Mouse (Mus musculus): ENCODE measurements around the gene Acacb. TPM values are rescaled to one million over a fixed set of nuclear protein-coding genes. Genes with fewer than 3 reads are reported as not detected.

Gene Acacb
- polyA plus RNA-seq, 1 experiment from 2014 or later = 1.6 TPM

DNA sequence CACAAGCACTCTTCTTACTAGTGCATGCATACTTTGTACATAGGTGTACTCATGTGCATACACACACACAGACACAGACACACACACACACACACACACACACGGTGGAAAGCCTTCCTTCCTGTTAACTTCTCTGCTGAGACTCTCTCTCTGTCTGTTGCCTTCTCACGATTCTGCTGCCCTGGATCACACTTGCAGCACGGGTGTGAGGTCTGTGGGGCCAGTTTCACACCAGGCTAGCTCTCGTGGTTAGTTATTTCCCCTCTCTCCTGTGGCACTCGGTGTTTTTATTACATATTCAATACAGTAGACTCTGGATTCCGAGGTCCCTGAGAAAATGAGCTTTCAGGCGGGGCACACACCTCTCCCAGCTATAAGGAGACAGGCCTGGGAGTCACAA lies 29.7 kb upstream of the Acacb start:
- ATAC-seq (ENCODE audit: low FRiP score) (no peak), DNase-seq (ENCODE audit: low spot score) (no peak)
- no peak overlapping the region for H3K4me3 ChIP-seq (ENCODE audit: low read depth, low read length)
- H3K9me3 ChIP-seq (ENCODE audit: control insufficient read depth, low read length) = no peaks in the 10 kb centered on the region
- WGBS = 88% methylated on average over 7 of the region's 7 CpGs
- H3K9ac ChIP-seq (ENCODE audit: low read depth, low read length) = no peak overlapping the region
- H3K4me2 ChIP-seq (replicated peaks; ENCODE audit: low read depth, low read length) = no peak overlapping the region
- H3K27ac ChIP-seq (ENCODE audit: low read depth, low read length) = no peak overlapping the region
- H3K27me3 ChIP-seq (ENCODE audit: control insufficient read depth, insufficient read depth, low read length) = no peaks in the 10 kb centered on the region
- no peaks in the 10 kb centered on the region for H3K4me1 ChIP-seq (replicated peaks; ENCODE audit: control insufficient read depth, insufficient read depth, low read length)
- 0 out of 2 replicates have a peak, but pooled peaks cover 4% of the 10 kb centered on the region for H3K36me3 ChIP-seq (ENCODE audit: control insufficient read depth, insufficient read depth, low read length)

DNA sequence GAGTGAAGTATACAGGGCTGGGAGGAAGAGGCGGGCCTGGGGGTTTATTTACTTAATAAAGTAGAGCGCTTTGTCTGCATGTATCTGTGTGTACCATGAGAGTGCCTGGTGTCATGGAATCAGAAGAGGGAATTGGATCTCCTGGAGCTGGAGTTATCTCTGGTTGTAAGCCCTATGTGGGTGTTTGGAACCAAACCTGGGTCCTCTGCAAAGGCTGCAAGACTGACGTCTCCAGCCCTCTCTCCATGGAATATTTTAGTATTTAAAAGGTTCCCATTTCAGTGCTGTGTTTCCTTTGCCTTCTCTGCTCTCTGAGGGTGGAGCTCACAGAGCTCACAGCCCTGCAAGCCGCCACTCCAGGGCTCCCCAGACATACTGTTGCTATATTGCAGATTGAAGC lies 26.5 kb upstream of the Acacb start:
- Histone ChIP-seq H3K27me3 (ENCODE audit: control insufficient read depth, insufficient read depth, low read length) (no peaks in the 10 kb centered on the region), H3K9ac (ENCODE audit: low read depth, low read length) (no peak overlapping the region), H3K27ac (ENCODE audit: low read depth, low read length) (no peak overlapping the region), H3K9me3 (ENCODE audit: control insufficient read depth, low read length) (no peaks in the 10 kb centered on the region), H3K36me3 (ENCODE audit: control insufficient read depth, insufficient read depth, low read length) (peaks cover 11% of the 10 kb centered on the region; the same call in 1 of the 2 replicates), H3K4me3 (ENCODE audit: low read depth, low read length) (no peak overlapping the region), H3K4me1 (replicated peaks; ENCODE audit: control insufficient read depth, insufficient read depth, low read length) (no peaks in the 10 kb centered on the region), H3K4me2 (replicated peaks; ENCODE audit: low read depth, low read length) (no peak overlapping the region)
- 93% methylated on average over 4 of the region's 4 CpGs for WGBS
- ATAC-seq (ENCODE audit: low FRiP score) (no peak), DNase-seq (ENCODE audit: low spot score) (no peak)

GRCm38 (mm10) chr5:114126008-114126407 lies 20.3 kb upstream of the Acacb start:
- H3K27me3 ChIP-seq (ENCODE audit: control insufficient read depth, insufficient read depth, low read length) = no peaks in the 10 kb centered on the region
- H3K27ac ChIP-seq (ENCODE audit: low read depth, low read length) = no peak overlapping the region
- WGBS = 95% methylated on average over 3 of the region's 3 CpGs
- ATAC-seq (ENCODE audit: low FRiP score) (no peak), DNase-seq (ENCODE audit: low spot score) (no peak)
- 0 out of 2 replicates have a peak, but pooled peaks cover 2% of the 10 kb centered on the region for H3K4me1 ChIP-seq (replicated peaks; ENCODE audit: control insufficient read depth, insufficient read depth, low read length)
- peaks cover 8% of the 10 kb centered on the region; the same call in 1 of the 2 replicates for H3K36me3 ChIP-seq (ENCODE audit: control insufficient read depth, insufficient read depth, low read length)
- no peaks in the 10 kb centered on the region for H3K9me3 ChIP-seq (ENCODE audit: control insufficient read depth, low read length)
- no peak overlapping the region for H3K4me2 ChIP-seq (replicated peaks; ENCODE audit: low read depth, low read length)
- no peak overlapping the region for H3K9ac ChIP-seq (ENCODE audit: low read depth, low read length)
- no peak overlapping the region for H3K4me3 ChIP-seq (ENCODE audit: low read depth, low read length)

GRCm38 (mm10) chr5:114126499-114127244 lies 19.7 kb upstream of the Acacb start:
- H3K36me3 ChIP-seq (ENCODE audit: control insufficient read depth, insufficient read depth, low read length) = peaks cover 8% of the 10 kb centered on the region; the same call in 1 of the 2 replicates
- ATAC-seq (ENCODE audit: low FRiP score) (no peak), DNase-seq (ENCODE audit: low spot score) (no peak)
- peak overlapping the region; percentile 91 for H3K4me2 ChIP-seq (replicated peaks; ENCODE audit: low read depth, low read length)
- 0 out of 2 replicates have a peak, but pooled peaks cover 2% of the 10 kb centered on the region for H3K4me1 ChIP-seq (replicated peaks; ENCODE audit: control insufficient read depth, insufficient read depth, low read length)
- H3K27me3 ChIP-seq (ENCODE audit: control insufficient read depth, insufficient read depth, low read length) = no peaks in the 10 kb centered on the region
- WGBS = 82% methylated on average over 7 of the region's 7 CpGs
- H3K27ac ChIP-seq (ENCODE audit: low read depth, low read length) = no peak overlapping the region
- no peaks in the 10 kb centered on the region for H3K9me3 ChIP-seq (ENCODE audit: control insufficient read depth, low read length)
- no peak overlapping the region; the same call in 1 of the 2 replicates for H3K4me3 ChIP-seq (ENCODE audit: low read depth, low read length)
- no peak overlapping the region for H3K9ac ChIP-seq (ENCODE audit: low read depth, low read length)

DNA sequence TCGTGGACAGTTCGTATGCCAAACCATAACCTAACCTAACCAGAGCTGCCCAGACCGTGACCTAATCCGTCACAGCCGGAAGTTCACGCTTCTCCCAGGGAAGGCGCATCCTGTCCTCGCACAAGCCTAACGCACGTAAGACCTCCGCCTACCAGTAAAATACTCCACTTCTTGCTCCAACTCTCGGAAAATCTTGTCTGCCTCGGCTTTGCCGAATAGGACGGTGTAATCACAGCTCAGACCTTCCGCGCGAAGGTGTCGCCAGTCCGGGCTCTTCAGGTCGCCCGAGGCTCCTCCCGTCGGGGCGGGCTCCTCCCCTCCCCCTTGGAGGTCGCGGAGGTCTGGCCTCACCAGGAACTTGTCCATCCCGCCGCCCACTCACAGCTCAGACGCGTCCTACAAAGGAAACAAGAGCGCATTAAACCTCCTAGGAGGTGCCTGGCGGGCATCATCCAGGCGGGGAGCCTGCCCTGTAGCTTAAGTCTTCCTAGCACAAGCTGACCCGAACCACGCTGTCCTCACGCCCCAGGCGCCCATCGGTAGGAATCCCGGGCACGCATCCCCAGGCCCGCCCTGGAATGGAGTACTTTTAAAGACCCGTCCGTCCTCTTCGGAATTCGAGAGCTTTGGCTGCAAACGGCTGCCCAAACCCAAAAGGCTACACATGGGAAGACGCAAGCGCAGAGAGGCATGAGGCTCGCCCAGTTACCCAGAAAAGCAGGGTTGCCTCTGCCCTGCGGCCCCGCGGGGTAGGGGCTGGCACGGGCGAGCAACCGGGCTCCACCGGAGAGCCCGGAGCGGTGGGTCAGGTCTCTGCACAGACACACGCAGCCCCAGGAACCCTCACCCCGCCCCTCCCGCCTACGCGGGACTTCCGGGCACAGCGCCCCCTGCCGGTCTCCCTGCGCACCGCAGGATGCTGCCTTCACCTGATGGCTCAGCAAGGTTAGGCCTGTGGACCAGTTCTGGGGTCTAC lies 18.7 kb upstream of the Acacb start, which contains the start of gene Alkbh2:
Gene Alkbh2, minus strand, starts transcription at position 845 of the 976 bp plus-strand sequence.
- Histone ChIP-seq H3K9ac (ENCODE audit: low read depth, low read length) (peak within 1 kb of the TSS; percentile 73), H3K27ac (ENCODE audit: low read depth, low read length) (peak within 1 kb of the TSS; percentile 83), H3K4me2 (replicated peaks; ENCODE audit: low read depth, low read length) (peak within 1 kb of the TSS; percentile 91), H3K27me3 (ENCODE audit: control insufficient read depth, insufficient read depth, low read length) (no peaks in the 10 kb centered on the region), H3K4me3 (ENCODE audit: low read depth, low read length) (peak within 1 kb of the TSS; percentile 59), H3K36me3 (ENCODE audit: control insufficient read depth, insufficient read depth, low read length) (peaks cover 4% of the 10 kb centered on the region; the same call in 1 of the 2 replicates), H3K4me1 (replicated peaks; ENCODE audit: control insufficient read depth, insufficient read depth, low read length) (0 out of 2 replicates have a peak, but pooled peaks cover 2% of the 10 kb centered on the region), H3K9me3 (ENCODE audit: control insufficient read depth, low read length) (no peaks in the 10 kb centered on the region)
- peak; percentile 46 for ATAC-seq (ENCODE audit: low FRiP score)
- WGBS = under 1% methylated on average over 69 of the region's 69 CpGs
- DNase-seq (ENCODE audit: low spot score) = peak; percentile 96

DNA sequence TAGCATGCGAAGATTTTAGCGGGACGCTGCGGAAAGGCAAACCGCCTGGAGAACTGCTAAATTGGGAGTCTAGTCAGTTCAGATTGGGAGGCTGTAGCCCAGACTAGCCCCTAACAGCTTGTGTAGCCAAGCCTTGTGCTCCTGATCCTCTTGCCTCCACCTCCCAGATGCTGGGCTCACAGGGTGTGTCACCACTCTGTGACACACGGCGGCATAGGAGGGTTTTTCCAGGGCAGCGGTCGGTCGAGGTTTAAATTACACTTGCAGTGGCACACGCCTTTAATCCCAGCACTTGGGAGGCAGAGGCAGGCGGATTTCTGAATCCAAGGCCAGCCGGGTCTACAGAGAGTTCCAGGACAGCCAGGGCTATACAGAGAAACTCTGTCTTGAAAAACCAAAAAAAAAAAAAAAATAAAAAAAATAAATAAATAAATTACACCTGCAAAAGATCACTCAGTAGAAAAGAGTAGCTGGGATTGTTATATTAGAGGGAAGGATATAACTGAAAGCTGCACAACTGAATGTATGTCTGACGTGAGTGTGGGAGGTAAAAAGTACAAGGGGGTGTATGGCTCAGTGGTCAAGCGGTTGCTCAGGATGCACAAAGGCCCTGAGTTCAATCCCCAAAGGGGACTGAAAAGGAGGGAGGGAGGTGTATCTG lies 16.7 kb upstream of the Acacb start:
- no peak overlapping the region for H3K9ac ChIP-seq (ENCODE audit: low read depth, low read length)

DNA sequence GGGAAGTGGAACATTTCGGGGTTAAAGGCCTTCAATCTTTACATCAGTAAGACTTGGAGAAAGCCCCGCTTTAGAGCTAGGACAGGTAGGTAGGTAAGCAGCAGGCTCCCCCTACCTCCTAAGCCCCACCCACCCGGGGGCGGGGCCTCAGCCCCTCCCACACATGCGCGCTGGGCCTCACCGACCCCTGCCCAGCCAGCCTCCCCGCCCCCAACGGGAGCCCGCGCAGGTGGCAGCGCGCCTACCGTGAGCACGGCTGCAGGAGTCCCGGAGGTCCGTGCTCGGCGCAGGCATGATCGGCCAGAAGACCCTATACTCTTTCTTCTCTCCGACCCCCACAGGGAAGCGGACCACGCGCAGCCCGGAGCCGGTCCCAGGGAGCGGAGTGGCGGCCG lies 16.1 kb upstream of the Acacb start, which contains the start of gene Ung:
Gene Ung, plus strand, starts transcription at position 176 of the 395 bp plus-strand sequence.
- WGBS = 1% methylated on average over 20 of the region's 29 CpGs
- Histone ChIP-seq H3K4me1 (replicated peaks; ENCODE audit: control insufficient read depth, insufficient read depth, low read length) (0 out of 2 replicates have a peak, but pooled peaks cover 2% of the 10 kb centered on the region), H3K27me3 (ENCODE audit: control insufficient read depth, insufficient read depth, low read length) (no peaks in the 10 kb centered on the region), H3K4me2 (replicated peaks; ENCODE audit: low read depth, low read length) (peak within 1 kb of the TSS; percentile 99), H3K36me3 (ENCODE audit: control insufficient read depth, insufficient read depth, low read length) (no peaks in the 10 kb centered on the region), H3K9ac (ENCODE audit: low read depth, low read length) (peak within 1 kb of the TSS; percentile 54), H3K4me3 (ENCODE audit: low read depth, low read length) (peak within 1 kb of the TSS; percentile 81), H3K27ac (ENCODE audit: low read depth, low read length) (peak within 1 kb of the TSS; percentile 1; the same call in 1 of the 2 replicates), H3K9me3 (ENCODE audit: control insufficient read depth, low read length) (no peaks in the 10 kb centered on the region)
- DNase-seq (ENCODE audit: low spot score) = peak; percentile 87
- peak; percentile 53 for ATAC-seq (ENCODE audit: low FRiP score)

More for the DNA sequence above, 16.7 kb upstream of the Acacb start:
- no peak overlapping the region for H3K27ac ChIP-seq (ENCODE audit: low read depth, low read length)
- no peak for ATAC-seq (ENCODE audit: low FRiP score)
- H3K4me2 ChIP-seq (replicated peaks; ENCODE audit: low read depth, low read length) = peak overlapping the region; percentile 99
- WGBS = 80% methylated on average over 15 of the region's 15 CpGs
- no peaks in the 10 kb centered on the region for H3K9me3 ChIP-seq (ENCODE audit: control insufficient read depth, low read length)
- 0 out of 2 replicates have a peak, but pooled peaks cover 2% of the 10 kb centered on the region for H3K4me1 ChIP-seq (replicated peaks; ENCODE audit: control insufficient read depth, insufficient read depth, low read length)
- H3K4me3 ChIP-seq (ENCODE audit: low read depth, low read length) = peak overlapping the region; percentile 81
- DNase-seq (ENCODE audit: low spot score) = no peak
- no peaks in the 10 kb centered on the region for H3K36me3 ChIP-seq (ENCODE audit: control insufficient read depth, insufficient read depth, low read length)
- H3K27me3 ChIP-seq (ENCODE audit: control insufficient read depth, insufficient read depth, low read length) = no peaks in the 10 kb centered on the region
